Mouse (Mus musculus) bone marrow, adult 2 months (tissue): ENCODE measurements around the gene Gm21188.
"Not testable (repeated sequence)": the region's sequence is repeated elsewhere in the genome, so short reads cannot be mapped to it uniquely, and the experiment has no call there.

Source experiments
- CTCF ChIP-seq: fragments of 200-500 bp; IDR thresholded peaks from 2 replicates; pipeline ENCODE4 v1.5.1; 2011; ENCODE audit warnings: low read length, control low read depth; ENCODE audit not compliant: control insufficient read depth, insufficient read depth
- POLR2A ChIP-seq: fragments of 200-500 bp; IDR thresholded peaks from 2 replicates; pipeline ENCODE4 v1.6.1; 2011; ENCODE audit warnings: low read depth, mild to moderate bottlenecking, control low read depth, low read length, borderline replicate concordance; ENCODE audit not compliant: control insufficient read depth

- not testable (repeated sequence) for TF ChIP-seq POLR2A, CTCF
These were observed 60.7 kb downstream of the Gm21188 start for GRCm38 (mm10) chr13:119991264-119991663.
